Mouse (Mus musculus): ENCODE measurements around the gene Tnk2.

DNA sequence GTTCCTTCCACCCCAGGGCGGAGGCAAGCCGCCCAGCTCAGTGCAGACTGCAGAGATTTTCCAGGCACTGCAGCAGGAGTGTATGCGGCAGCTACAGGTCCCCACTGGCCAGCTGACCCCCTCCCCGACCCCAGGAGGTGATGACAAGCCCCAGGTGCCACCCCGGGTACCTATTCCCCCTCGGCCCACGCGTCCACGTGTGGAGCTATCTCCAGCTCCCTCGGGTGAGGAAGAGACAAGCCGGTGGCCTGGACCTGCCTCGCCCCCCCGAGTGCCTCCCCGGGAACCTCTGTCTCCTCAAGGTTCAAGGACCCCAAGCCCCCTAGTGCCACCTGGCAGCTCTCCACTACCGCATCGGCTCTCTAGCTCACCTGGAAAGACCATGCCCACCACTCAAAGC, 36.3 kb downstream of the Tnk2 start:
- TF ChIP-seq CTCF (IDR thresholded peaks at IDR 0.05; ENCODE audit: borderline replicate concordance, insufficient read depth, low read depth, low read length) (no peak), POLR2A (IDR thresholded peaks at IDR 0.05; ENCODE audit: borderline replicate concordance, insufficient read depth, low read length) (no peak)
